Mouse (Mus musculus): ENCODE results near the gene Podn.
A peak's percentile ranks its signal among the peaks of the same experiment; 100 is the strongest.

Podn gene

DNA sequence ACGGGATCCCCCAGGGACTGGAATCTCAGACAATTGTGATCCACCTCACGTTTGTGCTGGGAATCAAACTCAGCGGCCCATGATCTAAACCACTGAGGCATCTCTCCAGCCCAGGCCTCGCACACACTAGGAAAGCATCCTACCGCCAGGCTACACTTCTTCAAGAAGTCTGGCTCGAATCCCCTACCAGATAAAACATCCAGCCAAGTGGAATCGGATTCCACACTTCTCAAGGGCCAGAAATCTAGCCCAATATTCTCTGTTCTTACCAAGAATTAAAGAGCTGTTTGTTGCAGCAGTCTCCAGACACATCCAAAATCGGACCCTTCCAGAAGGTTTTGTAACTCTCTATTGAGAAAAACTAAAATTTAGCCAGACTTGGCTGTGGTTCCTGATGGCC, 59.2 kb downstream of the Podn start:
- no peak for DNase-seq

DNA sequence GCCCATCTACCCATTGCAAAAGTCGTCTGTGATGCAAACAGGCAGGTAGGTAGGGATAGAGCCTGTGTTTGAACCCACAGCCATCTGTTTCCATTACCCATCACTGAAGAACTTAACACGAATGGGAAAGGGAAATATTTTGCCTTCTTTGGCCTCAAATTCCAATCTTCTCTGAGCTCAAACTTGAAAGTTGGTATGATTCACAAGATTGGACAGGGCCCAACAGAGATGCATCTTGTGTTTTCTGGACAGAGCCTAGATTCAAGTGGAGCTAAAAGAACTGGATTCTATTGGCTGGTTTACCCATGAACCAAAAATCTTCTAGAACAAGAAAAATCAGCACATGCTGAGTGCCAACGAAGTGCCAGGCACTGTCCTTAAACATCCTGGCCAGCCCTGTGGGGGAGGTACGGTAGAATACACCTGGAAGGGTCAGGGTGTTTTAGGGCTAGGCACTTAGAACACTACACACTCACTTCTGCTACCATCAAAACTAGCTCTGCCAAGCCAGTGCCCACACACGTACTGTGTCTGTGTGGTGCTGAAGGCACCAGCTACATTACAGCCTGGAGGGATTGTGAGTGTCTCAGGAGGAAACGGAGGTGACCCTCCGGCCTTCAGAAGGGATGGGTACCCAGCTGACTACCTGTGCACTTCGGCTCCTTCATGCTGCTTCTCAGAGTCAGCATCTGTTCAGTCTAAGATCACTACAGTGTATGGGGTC, 63.0 kb downstream of the Podn start:
- DNase-seq, result no peak

DNA sequence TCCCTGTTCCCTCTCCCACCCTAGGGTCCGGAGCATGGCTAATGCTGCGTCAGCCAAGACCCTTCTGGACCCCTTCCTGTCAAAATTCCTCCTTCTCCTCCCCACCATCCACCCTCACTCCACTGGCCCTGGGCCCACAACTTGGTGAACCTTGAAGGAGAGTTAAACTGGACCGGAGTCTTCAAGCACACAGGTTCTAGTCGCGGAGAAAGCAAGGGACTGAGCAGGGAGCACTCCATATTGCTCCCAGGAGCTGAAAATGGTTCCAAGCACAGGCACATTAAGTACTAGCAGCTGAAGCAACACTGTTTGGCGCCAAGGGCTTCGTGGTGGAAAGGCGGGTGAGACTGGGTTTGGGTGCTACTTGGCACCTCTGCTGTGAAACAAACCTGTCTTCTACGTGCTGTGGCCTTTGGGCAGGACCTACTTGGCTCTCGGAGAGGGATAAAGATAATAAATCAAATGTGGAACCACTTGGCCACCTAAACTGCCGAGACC, 63.8 kb downstream of the Podn start:
- no peak for DNase-seq

DNA sequence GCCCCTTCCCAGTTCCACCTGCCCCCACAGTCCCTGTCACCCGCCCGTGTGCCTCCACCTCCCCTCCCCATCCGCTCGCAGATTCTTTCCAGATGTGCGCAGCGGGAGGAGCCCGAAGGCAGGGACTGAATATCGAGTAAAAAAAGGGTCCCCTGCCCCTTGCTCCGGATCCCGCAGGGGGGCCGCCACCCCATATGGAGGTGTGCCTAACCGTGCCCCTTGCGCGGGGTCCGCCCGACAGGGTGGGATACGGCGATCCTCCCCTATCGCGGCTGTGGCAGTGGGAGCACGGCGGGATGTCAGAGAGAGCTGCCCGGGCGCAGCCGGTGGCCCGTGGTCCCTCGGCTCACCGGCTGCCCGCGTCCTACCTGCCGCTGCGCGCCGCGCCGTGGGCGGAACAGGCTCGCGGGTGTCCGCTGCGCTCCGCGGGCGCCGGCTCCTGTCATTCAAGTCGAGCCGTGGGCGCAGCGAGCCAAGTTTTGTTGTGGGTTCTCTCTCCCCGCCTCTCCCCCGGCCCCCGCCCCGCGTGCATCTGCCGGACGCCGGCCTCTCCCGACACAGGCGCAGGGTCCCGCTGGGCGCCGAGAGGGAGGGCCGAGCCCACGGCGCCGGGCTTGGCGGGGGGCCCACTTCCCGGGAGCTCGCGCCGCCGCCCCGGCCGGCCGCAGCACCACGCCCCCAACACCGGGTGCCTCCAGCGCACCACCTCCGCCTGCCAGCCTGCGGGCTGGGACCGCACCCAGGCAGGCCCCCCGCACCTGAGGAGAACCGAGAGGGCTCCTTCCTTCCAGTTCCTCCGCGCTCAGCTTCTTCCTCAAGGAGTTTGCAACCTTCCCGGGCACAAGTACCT, 64.5 kb downstream of the Podn start:
- DNase-seq, result no peak

DNA sequence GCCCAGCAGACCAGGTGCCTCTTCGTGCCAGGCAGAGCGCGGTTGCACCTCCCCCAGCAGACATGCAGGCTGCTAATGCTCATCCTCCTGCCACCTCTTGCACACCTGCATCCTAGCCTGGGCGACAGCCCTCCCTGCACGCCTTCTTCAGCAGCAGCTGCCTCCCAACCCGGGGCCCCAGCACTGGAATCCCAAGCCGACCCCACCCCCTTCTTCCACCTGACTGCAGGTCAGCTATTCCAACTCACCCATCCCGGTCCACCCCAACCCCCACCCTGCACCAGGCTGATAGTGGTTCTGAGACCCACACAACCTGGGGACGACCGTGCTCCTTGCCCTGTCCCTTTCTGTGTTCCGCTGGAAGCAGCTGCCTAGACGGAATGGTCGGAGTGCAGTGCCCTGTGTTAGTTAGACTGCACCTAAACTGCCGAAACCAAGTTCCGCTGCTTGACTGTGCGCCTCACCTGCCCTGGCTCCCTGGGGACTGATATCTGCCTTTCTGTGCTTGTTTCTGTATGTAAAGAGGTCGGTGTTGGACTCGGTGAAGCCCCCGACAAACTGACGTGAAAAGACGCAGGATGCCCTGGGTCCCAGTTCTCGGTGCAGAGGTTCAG, 65.2 kb downstream of the Podn start:
- no peak for DNase-seq

DNA sequence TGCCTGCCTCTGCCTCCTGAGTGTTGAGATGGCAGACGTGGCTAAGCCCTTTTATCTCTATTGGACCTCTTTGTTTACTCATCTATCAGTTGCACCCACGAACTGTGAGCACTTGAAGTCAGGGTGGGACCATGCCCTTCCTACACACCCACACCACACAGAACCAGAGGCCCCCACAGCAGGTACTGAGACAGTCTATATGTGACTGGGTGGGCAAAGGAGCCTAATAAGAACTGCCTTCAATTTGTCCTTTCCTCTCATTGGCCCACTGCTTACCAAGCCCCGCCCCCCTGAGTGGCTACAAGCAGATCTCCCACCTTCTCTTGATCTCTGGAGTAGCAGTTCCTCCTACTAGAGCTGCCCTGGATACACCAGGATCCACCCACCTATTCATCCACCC, 70.1 kb downstream of the Podn start:
- no peak for DNase-seq

DNA sequence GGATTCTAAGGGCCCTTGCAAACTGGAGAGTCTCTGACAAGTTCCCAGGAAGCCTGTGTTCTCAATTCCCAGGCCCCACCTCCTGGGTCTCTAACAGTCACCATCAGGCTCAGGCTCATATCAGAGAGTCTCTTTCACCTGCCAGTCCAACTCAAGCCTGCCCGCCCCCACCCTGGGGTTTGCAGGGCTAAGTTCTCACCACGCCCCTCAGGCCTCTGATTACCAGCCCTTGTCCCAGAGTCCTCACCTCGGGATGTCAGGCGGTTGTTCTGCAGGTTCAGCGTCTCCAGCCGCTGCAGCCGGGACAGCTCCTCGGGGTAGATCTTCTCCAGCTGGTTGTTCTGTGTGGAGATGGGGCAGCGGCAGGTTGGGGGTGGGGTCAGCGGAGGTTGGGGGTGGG, 71.0 kb downstream of the Podn start:
- no peak for DNase-seq

DNA sequence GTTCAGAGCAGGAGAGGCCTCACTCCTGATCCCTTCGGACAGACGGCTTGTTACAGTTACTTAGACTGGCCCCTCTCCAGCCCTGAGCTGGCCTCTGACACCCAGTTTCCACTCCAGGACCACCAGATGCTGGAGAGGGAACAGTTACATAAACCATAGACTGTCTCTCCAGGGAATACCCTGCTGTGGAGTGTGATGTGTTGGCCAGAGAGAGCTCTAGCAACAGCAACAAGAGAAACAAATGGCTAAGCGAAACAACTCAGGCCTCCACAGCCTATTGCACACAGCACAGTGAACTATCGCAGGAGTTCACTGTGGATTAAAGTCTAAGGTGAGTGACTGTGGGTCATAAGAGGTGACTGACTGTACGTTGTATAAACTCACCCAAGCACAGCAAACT, 71.6 kb downstream of the Podn start:
- no peak for DNase-seq

DNA sequence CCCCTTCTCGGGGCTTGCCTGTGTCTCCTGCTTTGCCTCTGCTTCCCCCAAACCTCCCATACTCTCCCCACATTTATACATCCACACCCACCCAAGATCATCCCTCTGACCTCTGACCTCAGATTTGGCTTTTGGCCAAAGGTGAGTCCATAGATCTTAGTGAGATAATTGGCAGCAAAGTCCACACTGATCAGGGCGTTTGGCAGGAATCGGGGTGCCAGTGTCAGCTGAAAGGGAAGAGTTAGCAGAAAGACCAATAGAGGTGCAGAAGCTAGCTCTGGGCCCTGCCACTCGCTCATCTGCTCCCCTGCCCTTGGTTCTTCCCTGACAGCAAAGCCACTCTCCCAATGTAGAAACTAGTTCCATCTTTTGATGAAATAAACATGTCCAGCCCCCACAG, 73.1 kb downstream of the Podn start:
- no peak for DNase-seq

DNA sequence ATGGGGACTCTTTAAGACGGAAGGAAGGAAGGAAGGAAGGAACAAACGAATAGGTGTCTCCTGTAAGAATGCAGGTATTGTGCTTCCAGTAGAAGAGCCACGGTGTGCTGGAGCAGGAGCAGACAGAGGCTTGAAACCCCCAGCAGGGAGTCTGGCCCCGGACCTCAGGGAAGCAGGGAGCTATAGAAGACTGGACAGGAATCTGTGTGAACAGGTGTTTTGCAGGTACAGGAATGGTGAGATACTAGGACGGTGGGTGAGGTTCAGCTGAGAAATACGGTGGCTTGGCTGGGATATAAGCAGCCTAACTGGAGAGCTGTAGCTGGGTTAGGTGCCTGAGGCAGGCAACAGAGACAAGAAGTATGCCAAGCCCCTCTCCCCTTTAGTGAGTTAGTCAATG, 76.1 kb downstream of the Podn start:
- DNase-seq, result no peak

DNA sequence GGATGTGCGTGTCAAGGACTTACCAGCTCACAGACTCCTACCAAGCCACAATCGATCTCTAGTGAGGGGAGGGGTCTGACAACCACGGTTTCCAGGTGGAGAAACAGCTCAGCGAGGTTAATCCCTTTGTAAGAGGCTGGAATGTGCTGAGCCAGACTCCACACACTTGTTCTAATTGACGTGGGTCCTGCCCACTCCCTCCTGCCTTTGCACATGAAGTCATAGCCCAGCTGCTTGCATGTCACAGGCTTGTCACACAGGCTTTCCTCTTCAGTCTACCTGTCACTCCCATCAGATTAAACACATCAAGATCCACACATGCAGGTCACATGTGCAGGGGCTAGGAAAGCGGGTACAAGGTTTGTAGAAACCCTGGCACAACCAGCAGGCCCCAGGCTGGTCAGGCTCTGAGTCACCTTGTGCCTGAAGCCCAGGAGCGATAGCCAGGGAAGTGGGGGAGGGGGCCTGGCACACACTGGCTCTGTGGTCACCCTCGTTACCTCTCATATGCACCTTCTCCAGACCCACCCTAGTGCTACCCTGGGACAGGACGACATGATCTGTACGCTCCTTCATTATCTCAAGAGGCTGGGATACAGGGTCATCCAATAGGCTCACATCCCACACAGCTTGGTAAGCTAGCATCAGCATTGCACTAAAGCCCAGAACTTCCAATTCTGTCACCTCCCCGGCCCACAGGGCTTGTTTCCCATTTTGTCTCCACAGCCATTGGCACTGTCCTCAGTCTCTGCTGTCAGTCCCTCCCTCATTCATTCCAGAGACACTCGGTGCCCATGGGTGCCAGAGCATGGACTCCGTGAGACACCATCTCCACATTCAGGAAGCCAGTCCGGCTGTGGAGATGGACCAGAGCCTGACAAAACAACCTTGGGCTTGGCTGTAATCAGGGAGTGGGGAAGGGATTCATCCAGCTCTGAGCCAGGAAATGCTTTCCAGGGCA, 77.0 kb downstream of the Podn start:
- no peak for DNase-seq

DNA sequence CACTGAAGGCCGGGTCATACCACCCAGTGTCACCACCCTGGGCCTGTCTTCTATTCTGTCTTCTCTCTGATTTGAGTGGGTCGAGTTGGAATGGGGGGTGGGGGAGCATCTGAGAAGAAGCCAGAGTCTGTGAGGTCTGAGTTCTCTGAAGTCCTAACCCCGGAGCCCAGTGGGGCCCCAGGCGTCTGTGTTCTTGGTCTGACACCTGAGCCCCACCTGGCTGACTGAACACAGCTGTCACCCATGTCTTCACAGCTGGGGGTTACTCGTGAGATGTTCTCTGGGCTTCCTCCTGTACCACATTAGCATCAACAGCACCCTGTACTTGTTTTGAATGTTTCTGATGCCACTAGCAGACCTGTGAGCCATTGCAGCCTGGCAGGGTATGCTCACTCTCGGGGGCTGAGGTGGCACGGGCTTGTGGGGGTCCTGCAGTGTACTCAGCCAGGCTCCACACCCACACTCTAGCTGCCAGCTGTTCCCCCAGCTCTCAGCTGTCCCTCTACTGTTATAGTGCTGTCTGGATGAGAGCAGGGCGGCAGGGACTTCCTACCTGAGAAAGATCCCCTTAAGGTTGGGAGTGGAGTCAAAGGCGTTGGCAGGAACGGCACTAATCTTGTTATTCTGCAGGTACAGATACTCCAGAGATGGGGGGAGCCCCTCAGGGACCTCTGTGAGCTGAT, 77.9 kb downstream of the Podn start:
- no peak for DNase-seq

DNA sequence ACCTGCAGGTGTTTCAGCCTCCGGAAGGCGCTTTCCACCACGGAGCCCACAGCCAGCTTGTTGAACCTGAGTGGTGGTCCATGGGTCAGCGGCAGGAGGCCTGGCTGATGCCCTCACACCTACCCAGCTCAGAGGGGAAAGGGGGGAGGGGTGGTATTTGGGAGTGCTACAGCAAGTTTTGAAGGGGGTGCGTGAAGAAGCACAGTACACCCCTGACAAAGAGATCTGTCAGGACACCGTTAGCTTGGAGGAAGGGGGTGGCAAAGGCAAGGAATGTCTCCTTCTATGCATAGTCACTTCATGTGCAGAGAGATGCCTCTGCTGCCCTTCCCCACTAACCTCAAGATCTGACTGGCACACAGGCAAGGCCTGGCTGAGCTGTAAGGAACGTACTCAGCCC, 78.4 kb downstream of the Podn start:
- no peak for DNase-seq

DNA sequence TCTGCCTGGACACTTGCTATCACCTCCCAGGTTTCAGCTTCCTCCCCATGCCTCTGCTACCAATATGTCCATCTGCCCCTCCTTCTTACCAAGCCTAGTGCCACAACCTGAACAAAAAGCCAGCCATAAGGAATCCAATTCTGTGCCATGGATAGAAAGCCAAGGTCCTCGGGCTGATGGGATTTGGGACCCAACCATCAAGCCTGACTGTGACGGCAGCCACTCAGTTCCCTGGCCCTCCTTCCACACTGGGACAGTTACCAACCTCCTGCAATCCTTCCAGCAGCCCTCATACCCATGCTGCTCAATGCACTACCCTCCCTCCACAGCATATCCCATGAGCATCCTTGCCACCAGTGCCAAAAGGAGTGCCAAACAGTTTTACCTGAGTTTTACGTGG, 79.9 kb downstream of the Podn start:
- DNase-seq, result peak; percentile 59

DNA sequence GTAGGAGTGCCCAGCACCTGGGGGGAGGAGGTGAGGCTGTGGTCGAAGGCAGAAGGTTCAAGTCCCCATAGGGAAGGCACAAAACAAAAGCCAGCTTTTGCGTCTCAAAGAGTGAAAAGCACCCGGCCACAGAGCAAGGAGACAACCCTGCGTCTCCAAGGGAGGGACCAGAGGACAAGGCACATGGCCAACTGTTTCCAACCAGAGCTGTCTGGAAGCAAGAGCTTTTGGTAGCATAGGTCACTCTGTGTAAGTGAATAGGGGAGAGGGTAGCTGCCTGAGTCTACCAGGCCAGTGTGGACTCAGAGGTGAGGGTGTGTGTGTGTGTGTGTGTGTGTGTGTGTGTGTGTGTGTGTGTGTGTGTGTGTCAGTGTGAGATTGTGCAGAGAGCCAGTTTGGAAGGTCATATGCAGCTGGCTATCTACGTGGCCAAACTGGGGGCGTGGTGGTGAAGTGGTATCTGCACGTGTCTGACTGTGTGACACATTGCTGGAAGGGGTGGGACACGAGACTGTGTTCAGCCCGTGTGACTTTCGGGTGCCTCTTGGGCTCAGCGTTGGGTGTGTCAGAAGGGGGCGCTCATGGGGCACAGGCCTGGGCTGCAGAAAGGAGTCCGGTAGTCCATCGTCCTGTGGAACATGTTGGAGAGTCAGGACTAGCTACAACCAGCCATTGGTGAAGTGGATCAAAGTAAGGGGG, 81.0 kb downstream of the Podn start:
- no peak for DNase-seq

DNA sequence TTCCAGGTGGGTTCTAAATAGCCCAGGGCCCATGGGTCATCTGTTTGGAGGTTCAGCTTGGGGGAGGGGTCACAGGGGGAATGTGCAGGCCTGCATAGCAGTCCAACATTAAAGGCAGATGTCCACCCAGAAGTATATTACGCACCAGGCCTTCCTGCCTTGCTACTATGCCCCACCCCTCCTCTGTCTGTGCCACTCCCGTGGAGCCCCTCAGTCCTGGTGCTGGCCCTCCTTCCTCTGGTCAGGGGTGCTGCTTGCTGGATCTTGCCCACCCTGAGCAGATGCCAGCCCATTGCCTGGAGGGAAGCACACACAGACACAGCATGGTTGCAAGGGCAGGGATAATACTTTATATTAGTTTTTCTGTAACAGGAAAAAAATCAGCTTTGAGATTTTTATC, 81.8 kb downstream of the Podn start:
- no peak for DNase-seq

DNA sequence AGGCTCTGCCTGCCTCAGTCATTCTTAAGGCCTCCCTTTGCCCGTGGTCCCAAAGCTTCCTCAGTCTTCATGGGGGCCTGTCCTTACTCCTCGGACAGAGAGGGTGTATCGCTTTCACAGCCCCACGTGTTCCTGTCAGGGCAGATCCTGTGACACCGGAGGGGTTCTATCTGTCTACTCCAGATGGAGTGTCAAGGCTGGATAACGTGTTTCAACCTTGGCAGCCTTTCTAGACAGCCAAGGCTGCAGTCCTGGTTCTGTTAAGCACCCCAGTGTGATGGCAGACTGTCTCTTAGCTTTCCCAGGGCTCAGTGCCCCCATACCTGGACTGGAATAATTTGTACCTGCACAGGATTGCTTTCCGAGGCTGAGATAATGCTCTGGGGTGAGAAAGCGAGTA, 87.7 kb downstream of the Podn start:
- DNase-seq, result peak; percentile 51

DNA sequence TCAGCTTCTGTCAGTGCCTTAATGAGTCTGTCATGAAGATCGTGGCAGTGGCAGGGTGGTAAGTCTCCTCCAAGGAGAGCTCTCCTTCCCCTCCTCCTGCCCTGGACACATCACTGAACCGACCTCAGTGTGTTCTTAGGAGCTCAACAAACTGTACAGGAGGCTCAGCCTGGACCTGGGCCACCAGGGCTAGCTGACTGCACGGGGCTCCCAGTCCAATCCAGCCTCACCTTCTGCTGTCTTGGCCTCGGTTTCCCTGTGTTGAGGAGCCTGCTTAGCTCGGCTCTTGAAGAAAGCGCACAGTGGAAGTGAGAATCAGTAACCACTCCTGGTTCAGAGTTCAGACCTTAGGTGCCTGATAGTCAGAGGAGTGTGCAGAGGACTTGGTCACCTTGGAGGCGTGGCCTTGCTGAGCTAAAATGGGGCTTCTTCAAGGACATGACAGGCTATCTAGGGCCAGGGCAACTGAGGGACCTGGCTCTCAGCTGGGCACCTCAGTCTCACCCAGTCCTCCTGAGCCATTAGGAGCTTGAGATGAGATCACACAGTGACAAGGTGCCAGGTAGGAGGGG, 88.6 kb downstream of the Podn start:
- no peak for DNase-seq

DNA sequence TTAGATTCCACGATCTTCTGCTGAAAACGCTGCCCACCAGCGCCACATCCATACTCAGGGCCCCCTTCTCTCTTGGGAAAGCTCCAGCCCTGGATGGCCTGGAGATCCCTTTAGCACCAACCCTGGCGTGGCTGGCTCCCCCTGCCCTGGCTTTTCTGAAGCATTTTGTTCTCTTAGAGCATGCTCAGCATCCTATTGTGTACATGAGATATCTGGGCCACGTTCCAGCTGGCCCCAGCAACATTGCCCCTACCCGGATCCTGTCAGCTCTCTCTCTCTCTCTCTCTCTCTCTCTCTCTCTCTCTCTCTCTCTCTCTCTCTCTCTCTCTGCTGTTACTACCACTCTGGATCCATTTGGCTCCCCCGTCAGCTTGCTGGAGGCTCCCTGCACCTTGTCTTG, 90.9 kb downstream of the Podn start:
- no peak for DNase-seq

DNA sequence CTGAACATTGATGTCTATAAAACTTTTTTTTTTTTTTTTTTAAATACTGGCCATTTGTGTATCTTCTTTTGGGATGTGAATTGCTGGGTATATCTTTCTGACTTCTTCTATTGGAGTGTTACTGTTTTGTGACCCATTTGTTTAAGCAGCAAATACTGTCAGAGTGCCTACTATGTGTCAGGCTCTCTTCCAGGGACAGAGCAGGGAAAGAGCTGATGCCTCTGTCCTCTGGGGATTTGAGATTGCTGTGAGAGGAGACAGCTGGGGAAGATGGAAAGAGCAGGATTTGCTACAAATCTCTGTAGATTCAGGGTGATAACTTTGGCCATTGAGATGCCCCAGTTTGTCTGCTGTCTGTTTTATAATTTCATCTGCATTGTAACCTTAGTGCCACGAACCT, 96.9 kb downstream of the Podn start:
- DNase-seq, result no peak
